Mouse (Mus musculus): Measurements from ENCODE around the gene Ripk1. TPM values are rescaled to one million over a fixed set of nuclear protein-coding genes. Genes with fewer than 3 reads are reported as not detected.

Ripk1 gene
- polyA plus RNA-seq (2015; fragmentation: Nextera tagmentation; extraction: Ambion mirVana), result 14.8 and 17.3 TPM in 2 replicates

DNA sequence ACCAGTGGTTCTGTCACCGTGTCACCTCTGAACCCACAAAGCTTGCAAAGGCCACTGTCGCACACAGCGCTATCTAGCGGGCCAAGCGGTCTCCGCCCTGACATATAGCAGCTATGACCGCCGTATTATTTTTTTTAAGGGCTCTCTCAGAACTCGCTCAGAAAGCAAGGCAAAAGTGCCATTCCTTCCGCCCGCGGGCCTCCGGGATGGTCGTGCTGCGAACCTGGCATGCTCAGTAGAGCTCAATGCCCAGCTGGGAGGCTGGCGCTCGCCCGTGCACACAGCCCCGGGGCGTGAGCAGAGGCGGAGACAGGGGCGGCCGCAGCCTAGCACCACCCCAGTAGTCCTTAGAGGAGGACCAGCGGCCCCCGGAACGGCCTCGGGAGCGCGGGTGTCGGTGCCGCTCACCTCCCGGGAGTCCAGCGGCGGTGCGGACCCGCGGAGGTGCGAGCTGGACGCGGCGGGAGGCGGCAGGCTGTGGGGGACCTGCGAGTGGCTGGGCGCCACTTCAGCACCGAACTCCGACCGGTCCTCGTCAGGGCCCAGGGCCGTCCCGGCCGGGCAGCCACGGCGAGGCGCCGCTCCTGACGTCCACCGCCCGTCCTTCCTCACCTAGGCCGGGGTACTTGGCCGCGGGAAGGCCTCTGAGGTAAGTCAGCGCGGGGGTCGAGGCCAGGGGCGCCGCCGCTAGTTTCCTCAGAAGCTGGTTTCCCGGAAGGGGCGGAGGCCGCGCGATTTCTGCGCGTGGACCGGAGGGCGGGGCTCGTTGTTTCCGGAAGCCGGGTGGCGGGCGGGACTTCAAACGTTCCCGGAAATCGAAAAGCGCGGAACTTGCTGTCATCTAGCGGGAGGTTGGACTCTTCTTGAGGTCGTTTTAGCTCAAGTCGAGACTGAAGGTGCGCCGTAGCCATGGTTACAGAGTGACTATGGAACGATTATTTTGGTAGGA lies at the start of gene Ripk1, which contains the start of gene Serpinb6a:
TSS of gene Ripk1 (plus strand) at position 306 of the 949 bp plus-strand sequence.
TSS of gene Serpinb6a (minus strand) at position 737 of the 949 bp plus-strand sequence.
- peak within 1 kb of the TSS; percentile 84 for H3K4me2 ChIP-seq
- H3K36me3 ChIP-seq, result peaks cover 5% of the 10 kb centered on the region; the same call in 1 of the 2 replicates
- H3K4me3 ChIP-seq, result peak within 1 kb of the TSS; percentile 86
- peaks cover 11% of the 10 kb centered on the region for H3K4me1 ChIP-seq
- H3K27me3 ChIP-seq, result no peaks in the 10 kb centered on the region
- H3K9me3 ChIP-seq, result no peaks in the 10 kb centered on the region
- WGBS, result under 1% methylated on average over 92 of the region's 92 CpGs
- peak within 1 kb of the TSS; percentile 88 for H3K9ac ChIP-seq
- peak within 1 kb of the TSS; percentile 84 for H3K27ac ChIP-seq
- ATAC-seq (ENCODE audit: insufficient number of reproducible peaks, insufficient read depth, low FRiP score, low TSS enrichment, low read depth), result peak; percentile 98

DNA sequence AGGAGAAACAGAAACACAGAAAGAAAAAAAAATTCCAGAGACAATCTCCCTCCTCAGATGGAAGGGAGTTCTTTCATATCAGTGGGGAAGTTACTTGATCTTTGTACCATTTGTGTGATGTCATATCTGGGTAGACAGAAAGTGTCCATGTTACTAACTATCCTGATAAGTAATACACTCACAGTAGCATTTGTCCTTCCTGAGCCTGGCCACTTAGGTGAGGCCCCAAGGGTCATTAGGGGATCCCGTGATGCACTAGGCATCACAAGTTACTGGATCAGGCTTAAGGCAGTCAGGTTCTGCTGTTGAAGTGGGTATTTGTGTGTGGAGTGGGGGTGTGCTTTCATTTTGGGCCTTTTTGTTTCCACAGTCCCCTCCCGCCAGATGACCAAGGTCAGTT lies 49.2 kb upstream of the Ripk1 start:
- Histone ChIP-seq H3K4me3 (no peak overlapping the region), H3K36me3 (no peaks in the 10 kb centered on the region), H3K9me3 (no peaks in the 10 kb centered on the region), H3K27me3 (no peaks in the 10 kb centered on the region), H3K4me1 (no peaks in the 10 kb centered on the region), H3K4me2 (no peak overlapping the region), H3K27ac (no peak overlapping the region), H3K9ac (no peak overlapping the region)
- no peak for ATAC-seq (ENCODE audit: insufficient number of reproducible peaks, insufficient read depth, low FRiP score, low TSS enrichment, low read depth)
- 83% methylated on average over 2 of the region's 2 CpGs for WGBS

DNA sequence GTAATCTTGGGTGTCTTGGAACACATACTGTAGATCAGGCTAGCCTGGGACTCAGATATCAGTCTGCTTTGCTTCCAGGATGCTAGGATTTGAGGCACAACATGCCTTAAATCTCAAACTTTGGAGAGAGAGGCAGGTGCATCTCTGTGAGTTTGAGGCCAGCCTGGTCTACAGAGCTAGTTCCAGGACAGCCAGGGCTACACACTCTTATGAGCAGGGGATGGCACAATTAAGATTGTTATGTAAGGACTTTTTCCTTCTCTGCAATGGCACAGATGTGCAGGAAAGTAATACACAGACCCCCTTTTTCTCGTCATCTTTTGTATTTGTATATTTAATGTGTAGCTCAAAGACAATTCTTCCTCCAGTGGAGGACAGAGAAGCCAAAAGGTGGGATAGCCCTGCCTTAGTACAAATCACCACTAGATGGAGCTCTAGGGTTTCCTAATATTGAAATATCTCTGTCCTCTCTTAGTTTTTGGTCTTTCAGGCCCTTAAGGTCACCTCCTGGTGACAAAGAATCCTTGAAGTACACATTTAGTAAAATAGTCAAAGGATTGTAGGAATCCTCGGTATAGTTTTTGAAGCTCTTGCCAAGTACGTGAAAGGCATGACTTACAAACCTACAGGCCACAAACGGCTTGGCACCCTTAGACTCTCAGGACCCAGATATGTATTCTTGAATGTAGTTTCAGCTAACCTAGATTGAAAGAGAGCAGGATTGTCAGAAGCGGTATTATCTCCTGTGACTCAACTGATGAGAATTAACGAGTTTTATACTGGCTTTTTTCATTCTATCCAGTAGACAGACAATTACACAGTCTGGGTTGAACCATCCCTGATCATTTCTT lies 45.4 kb upstream of the Ripk1 start:
- Histone ChIP-seq H3K9me3 (no peaks in the 10 kb centered on the region), H3K4me2 (no peak overlapping the region), H3K27me3 (no peaks in the 10 kb centered on the region), H3K36me3 (no peaks in the 10 kb centered on the region), H3K9ac (no peak overlapping the region), H3K4me3 (no peak overlapping the region), H3K27ac (no peak overlapping the region), H3K4me1 (no peaks in the 10 kb centered on the region)
- WGBS, result 32% methylated on average over 6 of the region's 6 CpGs
- ATAC-seq (ENCODE audit: insufficient number of reproducible peaks, insufficient read depth, low FRiP score, low TSS enrichment, low read depth), result no peak

DNA sequence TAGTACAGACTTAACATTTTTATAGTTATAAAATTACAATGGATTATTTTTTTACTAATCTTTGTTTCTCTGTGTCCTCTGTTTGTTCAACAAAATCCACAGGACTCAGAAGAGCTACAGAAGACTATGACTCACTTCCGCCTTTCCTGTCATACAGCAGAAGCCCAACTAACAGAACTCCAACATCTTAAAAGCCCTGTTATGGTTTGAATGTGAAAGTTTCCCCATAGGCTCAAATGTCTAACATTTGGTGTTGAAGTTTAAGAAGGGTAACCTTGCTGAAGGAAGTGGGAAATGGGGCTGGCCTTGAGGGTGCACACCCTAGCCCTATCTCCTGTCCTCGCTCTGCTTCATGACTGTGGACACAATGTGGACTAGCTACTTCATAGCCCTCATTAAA lies 42.4 kb upstream of the Ripk1 start:
- Histone ChIP-seq H3K9me3 (no peaks in the 10 kb centered on the region), H3K4me2 (no peak overlapping the region), H3K36me3 (no peaks in the 10 kb centered on the region), H3K4me3 (no peak overlapping the region), H3K4me1 (no peaks in the 10 kb centered on the region), H3K27me3 (no peaks in the 10 kb centered on the region), H3K27ac (no peak overlapping the region), H3K9ac (no peak overlapping the region)
- 91% methylated on average over 2 of the region's 2 CpGs for WGBS
- ATAC-seq (ENCODE audit: insufficient number of reproducible peaks, insufficient read depth, low FRiP score, low TSS enrichment, low read depth), result no peak

DNA sequence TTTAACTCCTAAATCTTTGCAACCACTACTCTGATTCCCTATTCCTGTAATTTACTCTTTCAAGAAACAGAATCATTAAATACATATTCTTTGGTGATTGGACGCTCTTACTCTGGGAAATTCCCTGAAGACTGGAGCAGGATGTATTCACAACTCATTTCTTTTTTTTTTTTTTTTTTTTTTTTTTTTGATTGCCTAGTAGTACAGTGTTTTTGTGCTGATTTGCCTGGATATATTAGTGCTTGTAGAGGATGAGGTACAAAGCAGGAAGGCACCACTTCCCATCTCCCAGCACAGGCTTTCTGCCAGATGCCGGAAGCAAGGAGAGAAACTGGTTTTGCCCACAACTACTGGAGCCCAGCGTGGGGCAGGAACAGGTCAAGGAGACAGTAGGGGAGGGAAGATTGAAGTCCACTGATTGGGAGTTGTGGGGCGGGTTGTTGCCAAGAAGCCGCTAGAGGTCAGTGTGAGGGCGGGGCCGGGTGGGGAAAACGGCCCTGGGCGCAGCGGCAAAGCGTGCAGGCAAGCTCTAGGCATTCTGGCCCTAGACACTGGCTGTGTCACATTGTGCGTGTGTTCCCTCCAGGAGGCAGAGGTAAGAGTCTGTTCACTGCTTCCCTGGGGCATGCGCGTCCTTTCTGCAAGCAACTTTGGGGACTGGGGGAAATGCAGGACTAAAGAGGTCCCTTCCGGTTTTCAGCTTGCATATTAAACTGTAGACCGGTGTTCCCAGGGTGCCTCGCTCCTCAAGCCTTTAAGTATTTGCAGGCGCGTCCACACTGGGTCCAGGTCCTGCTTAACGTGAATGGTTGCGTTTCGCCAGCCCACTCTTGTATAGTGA lies 37.7 kb upstream of the Ripk1 start, which contains the start of gene Nqo2:
TSS of gene Nqo2 (plus strand) at position 482 of the 841 bp plus-strand sequence.
- peak within 1 kb of the TSS; percentile 72 for H3K4me2 ChIP-seq
- peak; percentile 73 for ATAC-seq (ENCODE audit: insufficient number of reproducible peaks, insufficient read depth, low FRiP score, low TSS enrichment, low read depth)
- H3K27me3 ChIP-seq, result no peaks in the 10 kb centered on the region
- H3K4me3 ChIP-seq, result peak within 1 kb of the TSS; percentile 60
- no peaks in the 10 kb centered on the region for H3K36me3 ChIP-seq
- 3% methylated on average over 22 of the region's 22 CpGs for WGBS
- H3K4me1 ChIP-seq, result peaks cover 8% of the 10 kb centered on the region
- H3K9ac ChIP-seq, result peak within 1 kb of the TSS; percentile 74
- peak within 1 kb of the TSS; percentile 90 for H3K27ac ChIP-seq
- H3K9me3 ChIP-seq, result no peaks in the 10 kb centered on the region

DNA sequence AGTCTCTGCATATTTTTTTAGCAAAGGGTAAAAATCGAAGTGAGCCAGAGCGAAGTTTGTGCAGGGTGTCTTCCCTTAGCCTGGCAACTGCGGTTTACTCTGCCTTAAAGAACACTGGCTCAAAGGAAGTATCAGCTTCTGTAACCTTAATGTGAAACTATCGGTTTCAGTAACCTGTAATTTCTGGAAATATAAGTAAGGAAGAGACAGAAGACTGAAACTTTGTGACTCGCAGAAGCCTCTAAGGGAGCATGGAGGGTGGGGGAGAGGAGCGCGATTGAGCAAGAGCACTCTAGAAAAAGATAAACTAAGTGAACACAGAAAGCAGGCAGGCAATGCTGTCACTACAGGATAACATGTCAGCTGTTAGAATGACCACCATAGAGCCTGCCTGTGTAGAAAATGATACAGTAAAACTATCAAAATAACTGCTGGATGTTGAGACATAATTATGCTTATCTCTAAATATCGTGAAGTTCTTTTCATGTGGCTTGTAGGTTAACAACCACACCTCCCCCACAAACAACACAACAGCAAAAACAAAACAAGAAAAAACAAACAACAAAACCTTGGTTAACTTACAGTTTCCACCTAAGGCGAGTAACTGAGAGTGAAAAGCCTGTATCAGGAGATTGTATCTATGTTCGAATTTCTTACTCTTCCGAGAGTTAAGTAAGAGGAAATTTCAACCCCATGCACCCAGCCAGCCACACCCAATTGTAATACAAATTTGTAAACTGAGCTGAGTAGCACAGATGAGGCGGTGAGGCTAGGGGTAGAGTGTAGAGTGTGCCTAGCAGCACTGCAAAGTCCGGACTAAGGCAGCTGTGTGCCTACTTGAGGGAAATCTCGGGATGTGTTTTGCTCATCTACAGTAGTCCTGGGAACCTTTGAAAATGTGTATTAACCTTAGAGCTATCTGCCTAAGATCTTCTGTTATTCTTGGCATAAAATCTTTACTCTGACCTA lies 36.8 kb upstream of the Ripk1 start:
- peak overlapping the region; percentile 72 for H3K4me2 ChIP-seq
- no peaks in the 10 kb centered on the region for H3K27me3 ChIP-seq

DNA sequence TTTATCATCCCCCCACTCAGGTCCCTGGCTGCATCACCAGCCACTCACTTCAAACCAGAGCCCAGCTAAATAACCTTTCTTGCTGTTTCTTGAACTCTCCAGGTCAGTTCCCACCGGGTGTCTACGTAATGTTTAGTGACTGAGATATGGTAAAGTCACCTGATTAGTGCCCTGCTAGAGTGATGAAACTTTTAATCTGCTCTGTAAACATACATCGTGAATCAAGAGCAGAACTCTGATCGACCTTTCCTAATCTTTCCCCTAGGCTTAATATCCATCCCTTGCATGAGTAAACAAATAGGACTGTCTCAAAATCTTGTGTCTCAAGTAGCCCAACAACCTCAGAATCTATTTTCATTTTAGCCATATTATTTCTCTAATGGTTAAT lies 36.1 kb upstream of the Ripk1 start:
- 0 out of 2 replicates have a peak overlapping the region, but pooled peaks have one; percentile 60 for H3K4me3 ChIP-seq
- WGBS, result 68% methylated on average over 4 of the region's 4 CpGs

More for the DNA sequence above, 36.8 kb upstream of the Ripk1 start:
- Histone ChIP-seq H3K27ac (peak overlapping the region; percentile 90), H3K9ac (peak overlapping the region; percentile 74), H3K9me3 (no peaks in the 10 kb centered on the region), H3K36me3 (no peaks in the 10 kb centered on the region), H3K4me1 (peaks cover 8% of the 10 kb centered on the region), H3K4me3 (peak overlapping the region; percentile 60)
- ATAC-seq (ENCODE audit: insufficient number of reproducible peaks, insufficient read depth, low FRiP score, low TSS enrichment, low read depth), result peak; percentile 48; the same call in 1 of the 2 replicates
- 16% methylated on average over 14 of the region's 14 CpGs for WGBS

DNA sequence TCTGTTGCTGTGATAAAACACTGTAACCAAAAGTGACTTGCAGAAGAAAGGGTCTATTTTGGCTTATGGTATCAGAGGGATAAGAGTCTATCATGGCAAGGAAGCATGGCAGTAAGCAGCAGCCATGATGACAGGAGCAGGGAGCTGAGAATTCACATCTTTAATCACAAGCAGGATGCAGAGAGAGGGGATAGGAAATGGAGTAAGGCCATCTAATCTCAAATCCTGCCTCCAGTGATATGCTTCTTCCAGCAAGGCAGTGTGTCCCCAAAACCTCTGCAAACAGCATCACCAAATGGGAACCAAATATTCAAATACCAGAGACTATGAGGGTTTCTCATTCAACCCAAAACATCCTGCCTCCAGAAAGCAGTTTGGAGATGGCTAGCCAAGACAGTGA lies 35.6 kb upstream of the Ripk1 start:
- H3K4me3 ChIP-seq, result no peak overlapping the region
- peaks cover 8% of the 10 kb centered on the region for H3K4me1 ChIP-seq
- H3K9ac ChIP-seq, result no peak overlapping the region
- H3K27me3 ChIP-seq, result no peaks in the 10 kb centered on the region
- no peak overlapping the region for H3K27ac ChIP-seq
- ATAC-seq (ENCODE audit: insufficient number of reproducible peaks, insufficient read depth, low FRiP score, low TSS enrichment, low read depth), result no peak
- H3K4me2 ChIP-seq, result no peak overlapping the region
- no peaks in the 10 kb centered on the region for H3K9me3 ChIP-seq
- H3K36me3 ChIP-seq, result no peaks in the 10 kb centered on the region

More for the DNA sequence above, 36.1 kb upstream of the Ripk1 start:
- Histone ChIP-seq H3K4me2 (peak overlapping the region; percentile 72), H3K9ac (no peak overlapping the region), H3K27me3 (no peaks in the 10 kb centered on the region), H3K27ac (no peak overlapping the region), H3K36me3 (no peaks in the 10 kb centered on the region), H3K4me1 (peaks cover 8% of the 10 kb centered on the region), H3K9me3 (no peaks in the 10 kb centered on the region)
- no peak for ATAC-seq (ENCODE audit: insufficient number of reproducible peaks, insufficient read depth, low FRiP score, low TSS enrichment, low read depth)

DNA sequence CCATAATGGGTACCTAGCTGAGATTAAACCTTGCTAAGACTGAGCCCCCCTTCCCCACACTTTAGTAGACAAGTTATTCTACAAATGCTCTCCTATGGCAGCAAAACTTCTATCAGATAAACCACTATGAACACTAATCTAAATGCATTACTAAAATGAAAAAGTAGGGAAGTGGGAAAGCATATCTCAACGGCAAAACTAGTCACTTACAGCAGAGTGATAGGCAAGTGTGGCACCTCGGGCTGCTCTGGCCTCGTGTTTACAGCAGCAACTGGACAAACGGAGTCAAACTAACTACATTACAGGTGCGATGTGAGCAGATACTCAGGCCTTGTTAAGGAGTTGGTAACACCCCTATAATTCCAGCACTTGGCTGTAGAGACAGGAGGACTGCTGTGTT lies 12.5 kb upstream of the Ripk1 start:
- WGBS, result 77% methylated on average over 5 of the region's 5 CpGs
- Histone ChIP-seq H3K27ac (no peak overlapping the region), H3K36me3 (peaks cover 8% of the 10 kb centered on the region), H3K4me3 (no peak overlapping the region), H3K9me3 (no peaks in the 10 kb centered on the region), H3K4me1 (no peaks in the 10 kb centered on the region), H3K4me2 (no peak overlapping the region), H3K27me3 (no peaks in the 10 kb centered on the region), H3K9ac (no peak overlapping the region)
- ATAC-seq (ENCODE audit: insufficient number of reproducible peaks, insufficient read depth, low FRiP score, low TSS enrichment, low read depth), result no peak

DNA sequence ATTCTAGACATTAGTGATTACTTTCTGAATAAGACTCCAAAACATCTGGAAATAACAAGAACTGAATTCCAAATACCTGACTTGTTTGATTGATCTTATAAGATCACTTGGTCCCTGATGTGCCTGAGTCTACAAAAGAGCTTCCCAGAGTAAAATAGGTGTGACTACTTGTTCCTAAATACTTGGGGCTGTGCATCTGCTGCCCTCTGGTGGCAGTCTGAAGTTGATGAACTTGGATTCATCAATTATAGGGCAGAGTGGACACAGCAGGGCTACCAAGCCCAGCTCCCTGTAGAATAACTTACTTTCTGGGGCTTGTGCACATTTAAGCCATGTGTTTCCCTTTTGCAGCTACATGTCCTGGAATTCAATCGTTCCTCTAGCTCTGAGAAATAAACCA lies 7.0 kb upstream of the Ripk1 start:
- 22% methylated on average over 1 of the region's 1 CpGs for WGBS
- H3K9ac ChIP-seq, result no peak overlapping the region
- H3K4me1 ChIP-seq, result no peaks in the 10 kb centered on the region
- H3K27ac ChIP-seq, result no peak overlapping the region
- H3K4me2 ChIP-seq, result no peak overlapping the region
- no peak for ATAC-seq (ENCODE audit: insufficient number of reproducible peaks, insufficient read depth, low FRiP score, low TSS enrichment, low read depth)
- H3K27me3 ChIP-seq, result no peaks in the 10 kb centered on the region
- no peaks in the 10 kb centered on the region for H3K9me3 ChIP-seq
- H3K4me3 ChIP-seq, result no peak overlapping the region
- H3K36me3 ChIP-seq, result peaks cover 8% of the 10 kb centered on the region; the same call in 1 of the 2 replicates
